Mouse (Mus musculus) erythroblast, embryonic 14.5 days (primary cell): Measurements from ENCODE around the gene Nup35. TPM values are rescaled to one million over a fixed set of nuclear protein-coding genes. Genes with fewer than 3 reads are reported as not detected.

ENCODE experiments used
- H3K27me3 ChIP-seq: 2 replicates; pipeline ENCODE4 v1.6.1; 2012; ENCODE audit warnings: inconsistent platforms; ENCODE audit not compliant: control insufficient read depth
- H3K36me3 ChIP-seq: 2 replicates; pipeline ENCODE4 v1.6.1; 2012; ENCODE audit warnings: mild to moderate bottlenecking, inconsistent platforms; ENCODE audit not compliant: control insufficient read depth
- H3K4me1 ChIP-seq: 2 replicates; pipeline ENCODE4 v1.6.1; 2012; ENCODE audit warnings: inconsistent platforms; ENCODE audit not compliant: control insufficient read depth
- H3K4me3 ChIP-seq: replicated peaks from 2 replicates; pipeline ENCODE3; 2012; ENCODE audit warnings: moderate library complexity, mild to moderate bottlenecking, inconsistent platforms
- H3K9me3 ChIP-seq: 2 replicates; pipeline ENCODE4 v1.6.1; 2012; ENCODE audit warnings: low read length, inconsistent platforms, mixed read lengths; ENCODE audit not compliant: control insufficient read depth
- GATA1 ChIP-seq: IDR thresholded peaks from 2 replicates; pipeline ENCODE4 v1.6.1; 2012; ENCODE audit warnings: low read length, inconsistent platforms, mixed read lengths
- TAL1 ChIP-seq: IDR thresholded peaks from 3 replicates; pipeline ENCODE4 v1.6.1; 2012; ENCODE audit warnings: low read length, inconsistent platforms, mixed read lengths
- polyA plus RNA-seq: library from polyadenylated mRNA; stranded (reverse); fragments of >175 nt; gene quantifications from 2 replicates; pipeline ENCODE4 v1.2.3, GENCODE M21; 2012

The Nup35 gene
- polyA plus RNA-seq, 1 experiment: 0.17 TPM

- peaks cover 7% of the 10 kb centered on the region for H3K36me3 ChIP-seq
- TF ChIP-seq TAL1 (no peak), GATA1 (no peak)
These were observed 4.9 kb downstream of the Nup35 start for GRCm38 (mm10) chr2:80621921-80622320.

GRCm38 (mm10) chr2:80624523-80624922, 7.5 kb downstream of the Nup35 start:
- Histone ChIP-seq H3K4me3 (no peak overlapping the region), H3K27me3 (no peaks in the 10 kb centered on the region), H3K9me3 (no peaks in the 10 kb centered on the region), H3K36me3 (peaks cover 7% of the 10 kb centered on the region), H3K4me1 (no peaks in the 10 kb centered on the region)
- no peak for TF ChIP-seq TAL1
- no peak for TF ChIP-seq GATA1

More at GRCm38 (mm10) chr2:80621921-80622320, 4.9 kb downstream of the Nup35 start:
- Histone ChIP-seq H3K27me3 (no peaks in the 10 kb centered on the region), H3K9me3 (no peaks in the 10 kb centered on the region), H3K4me1 (peaks cover 11% of the 10 kb centered on the region), H3K4me3 (no peak overlapping the region)

DNA sequence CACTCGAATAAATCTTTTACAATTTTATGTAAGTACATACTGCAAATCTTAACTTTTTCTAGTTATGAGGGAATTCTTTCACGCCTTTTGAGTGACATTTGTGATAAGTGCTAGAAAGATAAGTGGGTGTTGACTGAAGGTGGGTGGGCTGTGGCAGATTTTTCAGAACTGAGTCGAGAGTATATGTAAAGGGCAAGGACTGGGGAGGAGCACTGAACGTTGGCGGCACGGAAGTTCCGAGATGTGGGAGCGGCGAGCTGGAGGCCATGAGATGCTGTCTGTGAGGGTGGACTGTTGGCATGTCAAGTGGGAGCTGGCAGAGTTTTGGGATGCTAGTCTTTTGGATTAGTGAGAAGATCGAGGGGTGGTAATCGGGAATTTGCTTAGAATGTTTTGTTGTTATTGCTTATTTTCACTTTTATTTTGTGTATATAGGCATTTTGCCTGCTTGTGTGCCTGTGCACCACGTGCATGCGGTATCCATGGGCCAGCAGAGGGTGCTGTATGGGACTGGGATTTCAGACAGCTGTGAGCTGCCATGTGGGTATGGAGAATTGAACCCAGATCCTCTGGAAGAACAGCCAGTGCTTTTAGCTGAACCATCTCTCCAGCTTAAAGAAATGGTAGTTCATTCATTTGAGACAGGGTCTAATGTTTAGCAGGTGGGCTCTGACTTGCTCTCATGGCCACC, 15.4 kb downstream of the Nup35 start:
- H3K9me3 ChIP-seq: no peaks in the 10 kb centered on the region
- TF ChIP-seq GATA1 (no peak), TAL1 (no peak)
- H3K4me3 ChIP-seq: no peak overlapping the region
- H3K27me3 ChIP-seq: no peaks in the 10 kb centered on the region
- H3K36me3 ChIP-seq: no peaks in the 10 kb centered on the region
- no peaks in the 10 kb centered on the region for H3K4me1 ChIP-seq

- Histone ChIP-seq H3K36me3 (peaks cover 28% of the 10 kb centered on the region), H3K9me3 (no peaks in the 10 kb centered on the region), H3K4me1 (peaks cover 18% of the 10 kb centered on the region), H3K4me3 (peak overlapping the region; percentile 83), H3K27me3 (no peaks in the 10 kb centered on the region)
- peak; percentile 41; the same call in 1 of the 2 replicates for TF ChIP-seq GATA1
- no peak for TF ChIP-seq TAL1
These were observed 21.6 kb downstream of the Nup35 start for GRCm38 (mm10) chr2:80638364-80639241.

- H3K36me3 ChIP-seq: peaks cover 36% of the 10 kb centered on the region
These were observed 22.4 kb downstream of the Nup35 start for GRCm38 (mm10) chr2:80639398-80639797.

GRCm38 (mm10) chr2:80639864-80640263, 22.8 kb downstream of the Nup35 start:
- Histone ChIP-seq H3K4me1 (peaks cover 18% of the 10 kb centered on the region), H3K4me3 (peak overlapping the region; percentile 83), H3K9me3 (no peaks in the 10 kb centered on the region), H3K36me3 (peaks cover 41% of the 10 kb centered on the region), H3K27me3 (no peaks in the 10 kb centered on the region)
- no peak for TF ChIP-seq TAL1

More at GRCm38 (mm10) chr2:80639398-80639797, 22.4 kb downstream of the Nup35 start:
- Histone ChIP-seq H3K27me3 (no peaks in the 10 kb centered on the region), H3K4me1 (peaks cover 18% of the 10 kb centered on the region), H3K9me3 (no peaks in the 10 kb centered on the region), H3K4me3 (peak overlapping the region; percentile 83)
- TF ChIP-seq GATA1: no peak
- no peak for TF ChIP-seq TAL1

GRCm38 (mm10) chr2:80661414-80661813, 44.4 kb downstream of the Nup35 start:
- Histone ChIP-seq H3K9me3 (no peaks in the 10 kb centered on the region), H3K4me3 (no peak overlapping the region), H3K4me1 (peaks cover 3% of the 10 kb centered on the region; the same call in 1 of the 2 replicates), H3K36me3 (peaks cover 45% of the 10 kb centered on the region), H3K27me3 (no peaks in the 10 kb centered on the region)
- TF ChIP-seq TAL1 (no peak), GATA1 (no peak)

DNA sequence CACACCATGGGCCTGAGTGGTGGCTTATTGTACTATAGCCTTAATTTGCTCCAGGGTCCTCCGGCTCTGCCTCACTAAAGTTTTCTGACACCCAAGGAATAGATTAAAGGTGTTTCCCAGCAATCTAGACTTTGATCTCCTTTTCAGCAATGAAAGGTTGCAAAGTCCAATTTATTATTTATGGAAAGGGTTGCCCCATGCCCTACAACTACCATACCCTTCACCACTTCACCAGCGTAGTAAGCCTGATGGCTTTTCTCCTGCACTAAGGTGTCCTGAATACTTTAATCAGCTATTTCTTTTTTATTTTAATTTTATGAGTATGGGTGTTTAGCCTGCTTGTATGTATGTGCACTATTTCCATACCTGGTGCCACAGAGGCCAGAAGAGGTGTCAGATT, 45.6 kb downstream of the Nup35 start:
- no peak for TF ChIP-seq TAL1
- no peak for TF ChIP-seq GATA1
- H3K4me3 ChIP-seq: no peak overlapping the region
- H3K27me3 ChIP-seq: no peaks in the 10 kb centered on the region
- no peaks in the 10 kb centered on the region for H3K9me3 ChIP-seq
- peaks cover 3% of the 10 kb centered on the region; the same call in 1 of the 2 replicates for H3K4me1 ChIP-seq
- H3K36me3 ChIP-seq: peaks cover 44% of the 10 kb centered on the region

GRCm38 (mm10) chr2:80667396-80667964, 50.4 kb downstream of the Nup35 start:
- H3K36me3 ChIP-seq: peaks cover 34% of the 10 kb centered on the region
- TF ChIP-seq TAL1 (no peak), GATA1 (no peak)
- no peaks in the 10 kb centered on the region for H3K4me1 ChIP-seq
- H3K27me3 ChIP-seq: no peaks in the 10 kb centered on the region
- H3K9me3 ChIP-seq: no peaks in the 10 kb centered on the region
- no peak overlapping the region for H3K4me3 ChIP-seq
